Mouse (Mus musculus): ENCODE measurements around the gene Lrrc72.

DNA sequence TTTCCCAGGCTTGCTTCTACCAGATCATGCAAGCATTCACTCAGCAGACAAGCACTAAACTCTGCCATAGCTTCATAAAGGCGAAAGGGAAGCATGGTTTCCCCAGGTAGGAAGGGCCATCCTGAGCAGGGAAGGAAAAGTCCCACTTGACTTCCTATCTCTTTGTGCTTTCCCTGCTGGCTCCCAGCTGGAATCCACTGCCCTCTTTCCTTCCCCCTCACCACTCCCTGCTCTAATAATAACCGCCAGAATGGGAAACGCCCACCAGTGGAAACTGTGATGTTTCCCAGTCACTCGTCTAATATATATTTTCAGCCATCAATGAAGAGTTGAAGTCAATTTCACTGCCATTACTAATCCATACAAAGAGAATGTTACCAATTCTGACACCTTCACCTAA is 28.8 kb downstream of the Lrrc72 start:
- TF ChIP-seq CTCF (IDR thresholded peaks at IDR 0.05; ENCODE audit: borderline replicate concordance, extremely low read depth, insufficient read depth, insufficient read length) (no peak), POLR2A (IDR thresholded peaks at IDR 0.05; ENCODE audit: borderline replicate concordance, extremely low read depth, insufficient read depth, insufficient read length, poor library complexity, severe bottlenecking) (no peak)
